Mouse (Mus musculus) urinary bladder, postnatal 10 days (tissue): ENCODE measurements around the gene Cep57.
"Not testable (repeated sequence)": the region's sequence is repeated elsewhere in the genome, so short reads cannot be mapped to it uniquely, and the experiment has no call there.

ENCODE experiments used
- DNase-seq: peaks from one replicate; pipeline ENCODE4 v3.0.0; 2022; ENCODE audit warnings: low spot score

The Cep57 gene

GRCm38 (mm10) chr9:13794302-13794701 lies 32.6 kb downstream of the Cep57 start:
- DNase-seq: no peak

GRCm38 (mm10) chr9:13790864-13791263 lies 36.0 kb downstream of the Cep57 start:
- not testable (repeated sequence) for DNase-seq

- DNase-seq: no peak
These were observed 44.9 kb downstream of the Cep57 start for GRCm38 (mm10) chr9:13781985-13782384.

GRCm38 (mm10) chr9:13774732-13775131 lies 52.2 kb downstream of the Cep57 start:
- DNase-seq: no peak

- no peak for DNase-seq
These were observed 60.3 kb downstream of the Cep57 start for GRCm38 (mm10) chr9:13766570-13766969.

GRCm38 (mm10) chr9:13765624-13766023 lies 61.3 kb downstream of the Cep57 start:
- no peak for DNase-seq

- no peak for DNase-seq
These were observed 66.5 kb downstream of the Cep57 start for GRCm38 (mm10) chr9:13760430-13760829.
